Mouse (Mus musculus): Measurements from ENCODE around the gene Tcn2. TPM values are rescaled to one million over a fixed set of nuclear protein-coding genes. Genes with fewer than 3 reads are reported as not detected.
A peak's percentile ranks its signal among the peaks of the same experiment; 100 is the strongest.

The Tcn2 gene
- polyA plus RNA-seq, 1 experiment from 2014 or later: 61.8 TPM

- no peak overlapping the region for H3K4me3 ChIP-seq (ENCODE audit: low read length)
- peaks cover 11% of the 10 kb centered on the region for H3K36me3 ChIP-seq (ENCODE audit: control insufficient read depth, insufficient read depth, low read length)
- 78% methylated on average over 6 of the region's 6 CpGs for WGBS
- no peak for ATAC-seq (ENCODE audit: low FRiP score, low TSS enrichment)
- no peaks in the 10 kb centered on the region for H3K9me3 ChIP-seq (ENCODE audit: control insufficient read depth, low read length)
- H3K9ac ChIP-seq (ENCODE audit: low read depth, low read length): no peak overlapping the region
- peak overlapping the region; percentile 78; the same call in 1 of the 2 replicates for H3K4me2 ChIP-seq (replicated peaks; ENCODE audit: low read depth, low read length)
- no peak overlapping the region for H3K27ac ChIP-seq (ENCODE audit: low read depth, low read length)
- H3K27me3 ChIP-seq (ENCODE audit: control insufficient read depth, insufficient read depth, low read length): no peaks in the 10 kb centered on the region
- no peaks in the 10 kb centered on the region for H3K4me1 ChIP-seq (ENCODE audit: control insufficient read depth, insufficient read depth, low read length)
Measured at GRCm38 (mm10) chr11:3893970-3894369, 38.0 kb downstream of the Tcn2 start.

GRCm38 (mm10) chr11:3887331-3887730 is 44.6 kb downstream of the Tcn2 start:
- H3K4me3 ChIP-seq (ENCODE audit: low read length): no peak overlapping the region
- no peak for ATAC-seq (ENCODE audit: low FRiP score, low TSS enrichment)
- H3K36me3 ChIP-seq (ENCODE audit: control insufficient read depth, insufficient read depth, low read length): no peaks in the 10 kb centered on the region
- no peak overlapping the region for H3K4me2 ChIP-seq (replicated peaks; ENCODE audit: low read depth, low read length)
- H3K9me3 ChIP-seq (ENCODE audit: control insufficient read depth, low read length): no peaks in the 10 kb centered on the region
- 83% methylated on average over 5 of the region's 5 CpGs for WGBS
- no peaks in the 10 kb centered on the region for H3K4me1 ChIP-seq (ENCODE audit: control insufficient read depth, insufficient read depth, low read length)
- H3K9ac ChIP-seq (ENCODE audit: low read depth, low read length): no peak overlapping the region
- H3K27me3 ChIP-seq (ENCODE audit: control insufficient read depth, insufficient read depth, low read length): no peaks in the 10 kb centered on the region
- no peak overlapping the region for H3K27ac ChIP-seq (ENCODE audit: low read depth, low read length)

GRCm38 (mm10) chr11:3883711-3884110 is 48.2 kb downstream of the Tcn2 start:
- H3K27ac ChIP-seq (ENCODE audit: low read depth, low read length): no peak overlapping the region
- ATAC-seq (ENCODE audit: low FRiP score, low TSS enrichment): no peak
- no peak overlapping the region for H3K9ac ChIP-seq (ENCODE audit: low read depth, low read length)
- no peaks in the 10 kb centered on the region for H3K9me3 ChIP-seq (ENCODE audit: control insufficient read depth, low read length)
- H3K27me3 ChIP-seq (ENCODE audit: control insufficient read depth, insufficient read depth, low read length): no peaks in the 10 kb centered on the region
- H3K4me3 ChIP-seq (ENCODE audit: low read length): no peak overlapping the region
- H3K36me3 ChIP-seq (ENCODE audit: control insufficient read depth, insufficient read depth, low read length): no peaks in the 10 kb centered on the region
- 90% methylated on average over 3 of the region's 3 CpGs for WGBS
- no peaks in the 10 kb centered on the region for H3K4me1 ChIP-seq (ENCODE audit: control insufficient read depth, insufficient read depth, low read length)
- H3K4me2 ChIP-seq (replicated peaks; ENCODE audit: low read depth, low read length): no peak overlapping the region

GRCm38 (mm10) chr11:3879836-3880235 is 52.1 kb downstream of the Tcn2 start:
- Histone ChIP-seq H3K9ac (ENCODE audit: low read depth, low read length) (no peak overlapping the region), H3K4me1 (ENCODE audit: control insufficient read depth, insufficient read depth, low read length) (no peaks in the 10 kb centered on the region), H3K4me3 (ENCODE audit: low read length) (no peak overlapping the region), H3K27ac (ENCODE audit: low read depth, low read length) (no peak overlapping the region), H3K27me3 (ENCODE audit: control insufficient read depth, insufficient read depth, low read length) (no peaks in the 10 kb centered on the region), H3K36me3 (ENCODE audit: control insufficient read depth, insufficient read depth, low read length) (no peaks in the 10 kb centered on the region), H3K9me3 (ENCODE audit: control insufficient read depth, low read length) (no peaks in the 10 kb centered on the region), H3K4me2 (replicated peaks; ENCODE audit: low read depth, low read length) (no peak overlapping the region)
- ATAC-seq (ENCODE audit: low FRiP score, low TSS enrichment): peak; percentile 71; the same call in 1 of the 2 replicates
- 45% methylated on average over 2 of the region's 2 CpGs for WGBS

- Histone ChIP-seq H3K9ac (ENCODE audit: low read depth, low read length) (no peak overlapping the region), H3K27ac (ENCODE audit: low read depth, low read length) (no peak overlapping the region), H3K4me2 (replicated peaks; ENCODE audit: low read depth, low read length) (no peak overlapping the region), H3K9me3 (ENCODE audit: control insufficient read depth, low read length) (no peaks in the 10 kb centered on the region), H3K4me1 (ENCODE audit: control insufficient read depth, insufficient read depth, low read length) (no peaks in the 10 kb centered on the region), H3K36me3 (ENCODE audit: control insufficient read depth, insufficient read depth, low read length) (no peaks in the 10 kb centered on the region), H3K27me3 (ENCODE audit: control insufficient read depth, insufficient read depth, low read length) (no peaks in the 10 kb centered on the region), H3K4me3 (ENCODE audit: low read length) (no peak overlapping the region)
- ATAC-seq (ENCODE audit: low FRiP score, low TSS enrichment): no peak
- 75% methylated on average over 7 of the region's 7 CpGs for WGBS
Measured at GRCm38 (mm10) chr11:3878660-3879059, 53.3 kb downstream of the Tcn2 start.

- no peak overlapping the region for H3K4me2 ChIP-seq (replicated peaks; ENCODE audit: low read depth, low read length)
- no peak overlapping the region for H3K27ac ChIP-seq (ENCODE audit: low read depth, low read length)
- H3K27me3 ChIP-seq (ENCODE audit: control insufficient read depth, insufficient read depth, low read length): no peaks in the 10 kb centered on the region
- no peaks in the 10 kb centered on the region for H3K36me3 ChIP-seq (ENCODE audit: control insufficient read depth, insufficient read depth, low read length)
- no peaks in the 10 kb centered on the region for H3K9me3 ChIP-seq (ENCODE audit: control insufficient read depth, low read length)
- no peak overlapping the region for H3K4me3 ChIP-seq (ENCODE audit: low read length)
- no peak overlapping the region for H3K9ac ChIP-seq (ENCODE audit: low read depth, low read length)
- 77% methylated on average over 6 of the region's 6 CpGs for WGBS
- ATAC-seq (ENCODE audit: low FRiP score, low TSS enrichment): no peak
- H3K4me1 ChIP-seq (ENCODE audit: control insufficient read depth, insufficient read depth, low read length): no peaks in the 10 kb centered on the region
Measured at GRCm38 (mm10) chr11:3876419-3876818, 55.5 kb downstream of the Tcn2 start.

Other genes starting within 250 kb of the Tcn2 start
- gene Osbp2, start 68.3 kb downstream of the Tcn2 start, polyA plus RNA-seq (2014; fragmentation: Nextera tagmentation; extraction: Ambion mirVana): 0.46 and 0.81 TPM in 2 replicates
- gene 4921536K21Rik, start 37.1 kb downstream of the Tcn2 start, polyA plus RNA-seq (2014; fragmentation: Nextera tagmentation; extraction: Ambion mirVana): 0.20 and 0.40 TPM in 2 replicates
- 10.0 and 14.7 TPM in 2 replicates for gene Dusp18, start 36.9 kb downstream of the Tcn2 start, polyA plus RNA-seq (2014; fragmentation: Nextera tagmentation; extraction: Ambion mirVana)
- 3.0 and 3.8 TPM in 2 replicates for gene Slc35e4, start 17.5 kb downstream of the Tcn2 start, polyA plus RNA-seq (2014; fragmentation: Nextera tagmentation; extraction: Ambion mirVana)
- gene Pes1, start 31.8 kb upstream of the Tcn2 start, polyA plus RNA-seq (2014; fragmentation: Nextera tagmentation; extraction: Ambion mirVana): 60.7 and 81.2 TPM in 2 replicates
- gene 4930556J24Rik, start 44.6 kb upstream of the Tcn2 start, polyA plus RNA-seq (2014; fragmentation: Nextera tagmentation; extraction: Ambion mirVana): 0.49 TPM in 1 of 2 replicates, not detected in the other
- 4.3 and 4.6 TPM in 2 replicates for gene Gal3st1, start 51.5 kb upstream of the Tcn2 start, polyA plus RNA-seq (2014; fragmentation: Nextera tagmentation; extraction: Ambion mirVana)
- gene Sec14l4, start 99.3 kb upstream of the Tcn2 start, polyA plus RNA-seq (2014; fragmentation: Nextera tagmentation; extraction: Ambion mirVana): not detected in 2 replicates
- not detected in 2 replicates for gene Sec14l3, start 132.7 kb upstream of the Tcn2 start, polyA plus RNA-seq (2014; fragmentation: Nextera tagmentation; extraction: Ambion mirVana)
- gene Mtfp1, start 163.3 kb upstream of the Tcn2 start, polyA plus RNA-seq (2014; fragmentation: Nextera tagmentation; extraction: Ambion mirVana): 11.5 and 15.9 TPM in 2 replicates
- 1.1 and 1.2 TPM in 2 replicates for gene Sec14l2, start 191.3 kb upstream of the Tcn2 start, polyA plus RNA-seq (2014; fragmentation: Nextera tagmentation; extraction: Ambion mirVana)
- gene Rnf215, start 203.0 kb upstream of the Tcn2 start, polyA plus RNA-seq (2014; fragmentation: Nextera tagmentation; extraction: Ambion mirVana): 21.0 and 28.3 TPM in 2 replicates
- gene Ccdc157, start 228.1 kb upstream of the Tcn2 start, polyA plus RNA-seq (2014; fragmentation: Nextera tagmentation; extraction: Ambion mirVana): 4.3 and 6.8 TPM in 2 replicates
- gene Sf3a1, start 228.2 kb upstream of the Tcn2 start, polyA plus RNA-seq (2014; fragmentation: Nextera tagmentation; extraction: Ambion mirVana): 55.7 and 72.5 TPM in 2 replicates

Data from kidney, embryonic 14.5 days (tissue).